Mouse (Mus musculus) telencephalon, adult 2 months (tissue): ENCODE data around the gene Ncr1.
"Not testable (repeated sequence)": the region's sequence is repeated elsewhere in the genome, so short reads cannot be mapped to it uniquely, and the experiment has no call there.

Experiments used
- DNase-seq: peaks from one replicate; pipeline ENCODE4 v3.0.0-alpha.2; 2011; ENCODE audit warnings: low read depth, low spot score

Ncr1 gene

DNA sequence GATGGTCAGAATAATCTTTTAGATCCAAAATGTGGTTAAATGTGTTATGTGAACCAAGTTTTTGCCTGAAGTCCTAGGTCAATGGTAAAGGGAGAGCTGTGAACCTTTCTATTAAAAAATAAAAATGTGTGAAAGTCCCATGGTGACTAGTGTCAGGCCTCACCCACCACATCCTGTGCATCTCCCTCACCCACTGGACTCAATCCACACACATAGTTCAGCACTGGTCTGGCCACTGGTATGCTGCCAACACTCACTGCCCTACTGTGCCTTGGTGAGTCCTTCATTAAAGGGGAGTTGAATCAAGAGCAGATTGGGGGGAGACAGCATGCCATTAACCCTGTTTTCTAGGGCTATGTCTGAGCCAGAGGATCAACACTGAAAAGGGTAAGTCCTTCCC, at the start of gene Ncr1:
TSS of gene Ncr1 (plus strand) at position 216 of the 400 bp plus-strand sequence.
- no peak for DNase-seq

DNA sequence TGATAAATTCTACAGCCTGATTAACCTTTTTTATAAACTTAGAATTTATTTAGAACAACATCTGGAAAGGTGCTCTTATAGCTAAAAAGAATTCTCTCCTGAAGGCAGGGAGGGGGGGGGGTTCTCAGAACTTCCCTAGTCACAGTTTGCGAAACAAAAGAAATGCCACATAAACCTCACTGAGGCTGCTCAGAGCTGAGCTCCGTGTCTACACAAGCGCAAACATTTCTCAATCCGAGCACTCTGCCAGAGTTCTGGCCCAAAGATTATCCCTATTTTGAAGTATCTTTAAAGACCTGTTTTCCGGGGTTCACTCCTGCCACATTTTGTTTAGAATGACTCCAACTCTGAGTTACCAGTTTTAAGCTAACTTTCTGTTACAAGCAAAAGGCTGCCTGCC, 44.9 kb upstream of the Ncr1 start:
- DNase-seq: no peak

DNA sequence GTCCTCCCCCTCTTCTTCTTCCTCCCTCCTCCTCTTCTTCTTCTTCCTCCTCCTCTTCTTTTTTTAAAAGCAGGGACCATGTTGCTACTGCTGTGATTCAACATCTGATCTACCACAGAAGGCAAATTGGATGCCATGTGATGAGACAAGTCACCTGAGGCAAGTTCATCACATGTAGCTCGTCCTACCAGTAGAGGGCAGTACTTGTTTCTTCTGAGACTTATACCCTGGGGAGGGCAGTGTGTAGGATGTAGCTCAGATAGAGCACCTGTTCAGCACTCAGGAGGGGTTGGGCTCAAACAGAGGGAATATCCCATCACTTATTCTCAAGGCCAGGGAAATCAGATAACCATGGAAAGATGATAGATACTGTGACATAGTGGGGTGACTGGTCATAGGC, 40.3 kb upstream of the Ncr1 start:
- no peak for DNase-seq

DNA sequence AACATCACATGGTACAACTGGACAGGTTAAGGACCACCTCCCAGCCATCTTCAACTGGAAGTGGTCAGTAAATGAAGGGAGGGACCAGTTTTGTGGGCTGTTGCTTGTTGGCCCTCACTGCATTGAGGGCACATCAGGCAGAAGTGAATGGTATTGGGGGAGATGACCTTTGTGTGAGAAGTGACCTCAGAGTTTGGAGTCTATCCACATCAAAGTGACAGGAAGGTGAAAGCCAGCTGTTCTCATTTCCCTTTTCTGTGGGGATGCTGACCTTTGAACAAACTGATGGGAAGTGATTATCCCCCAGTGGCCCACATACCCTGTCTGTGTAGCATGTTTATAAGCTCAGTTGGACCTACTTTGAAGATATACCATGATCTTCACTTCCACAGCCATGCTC, 37.4 kb upstream of the Ncr1 start:
- no peak for DNase-seq

DNA sequence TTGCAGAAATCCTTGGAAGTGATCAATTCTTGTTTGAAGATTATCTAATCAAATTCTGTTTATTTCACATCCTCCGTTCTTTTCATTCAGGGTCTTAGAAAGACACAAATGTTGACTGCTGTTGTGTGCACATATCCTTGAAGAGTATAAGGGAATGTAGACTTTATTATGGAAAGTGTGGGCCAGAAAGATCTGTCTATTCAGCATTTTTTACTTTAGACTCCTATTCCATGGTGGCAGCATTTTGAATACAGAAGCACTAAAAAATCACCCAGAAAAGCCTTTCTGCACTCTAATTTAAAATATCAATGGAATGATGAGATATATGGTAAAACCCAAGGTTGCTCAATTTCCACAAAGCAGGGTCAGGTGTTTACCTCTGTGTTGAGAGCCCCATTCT, 34.1 kb upstream of the Ncr1 start:
- DNase-seq: no peak

DNA sequence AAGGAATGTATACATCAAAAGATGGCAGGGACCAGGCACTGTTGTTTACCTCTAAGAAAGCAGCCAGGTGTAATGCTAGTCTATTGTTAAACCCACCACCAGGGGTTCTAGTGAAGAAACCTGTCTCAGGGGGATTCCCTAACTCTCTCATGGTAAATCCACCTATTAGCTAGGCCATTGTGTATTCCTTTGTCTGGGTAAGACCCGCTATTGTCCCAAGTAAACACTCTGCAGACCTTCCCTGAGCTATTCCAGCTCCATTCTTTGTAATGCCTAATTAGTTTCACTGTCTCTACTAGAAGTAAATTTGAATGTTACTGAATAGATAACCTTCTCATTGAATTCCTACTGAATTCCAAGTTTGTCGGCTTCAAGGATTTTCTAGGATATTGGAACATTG, 24.4 kb upstream of the Ncr1 start:
- DNase-seq: not testable (repeated sequence)

DNA sequence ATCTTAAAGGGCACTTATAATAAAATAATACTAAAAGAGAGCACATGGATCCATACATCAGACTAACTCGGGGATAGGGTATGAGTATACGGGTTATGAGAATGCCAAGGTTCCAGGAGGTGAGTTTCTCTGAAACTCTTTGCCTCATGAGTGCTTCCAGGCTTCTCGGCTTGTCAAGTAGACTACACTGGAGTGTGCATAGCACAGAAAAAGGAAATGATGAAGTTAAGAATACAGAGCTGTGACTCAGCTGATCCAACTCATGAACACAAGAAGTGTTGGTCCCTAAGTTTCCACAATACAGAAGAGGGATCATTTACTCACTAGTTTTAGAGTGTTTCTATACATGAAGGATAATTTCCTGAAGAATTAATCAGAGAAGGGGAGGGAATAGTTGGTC, 24.0 kb upstream of the Ncr1 start:
- DNase-seq: not testable (repeated sequence)

DNA sequence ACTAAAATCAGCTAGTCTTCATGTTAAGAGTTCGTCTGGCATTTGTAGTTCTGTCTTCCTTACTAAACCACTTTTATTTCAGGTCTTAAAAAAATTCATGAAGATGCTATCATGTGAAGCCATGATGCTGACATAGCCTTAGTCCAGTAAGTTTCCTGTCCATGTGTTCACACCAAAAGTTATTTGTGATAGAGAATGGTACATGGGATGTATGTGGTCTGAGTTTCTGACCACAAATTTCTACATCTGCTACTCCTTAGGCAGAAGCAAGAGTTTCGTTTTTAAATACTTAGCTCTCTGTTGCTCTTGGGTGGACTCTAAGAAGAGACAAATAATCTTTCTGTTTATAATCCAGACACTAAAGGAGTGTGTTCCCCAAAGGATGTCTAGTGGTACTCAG, 14.2 kb upstream of the Ncr1 start:
- DNase-seq: no peak

DNA sequence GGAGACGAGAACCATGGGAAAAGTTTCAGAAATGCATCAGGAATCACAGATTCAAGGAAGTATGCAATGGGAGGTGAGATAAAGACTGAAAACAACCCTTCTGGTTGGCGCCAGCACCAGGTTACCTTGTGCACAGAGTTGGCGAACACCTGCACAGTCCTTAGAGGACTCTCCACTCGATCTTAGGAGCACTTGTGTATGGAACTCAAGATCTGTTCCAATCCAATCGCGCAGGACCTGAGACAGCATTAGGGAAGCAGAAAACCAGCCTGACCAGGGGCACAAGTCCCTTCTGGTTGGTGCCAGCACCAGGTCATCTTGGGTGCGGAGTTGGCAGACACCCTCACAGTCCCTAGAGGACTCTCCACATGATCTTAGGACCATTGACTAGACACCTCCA, 36.0 kb downstream of the Ncr1 start:
- DNase-seq: no peak
